Mouse (Mus musculus): Measurements from ENCODE around the gene Esyt1. TPM values are rescaled to one million over a fixed set of nuclear protein-coding genes. Genes with fewer than 3 reads are reported as not detected.
"Not testable (repeated sequence)": the region's sequence is repeated elsewhere in the genome, so short reads cannot be mapped to it uniquely, and the experiment has no call there.

The Esyt1 gene
- total RNA-seq (2014; fragmentation: Nextera tagmentation) (89.1 and 90.5 TPM in 2 replicates), total RNA-seq (2017) (78.8 and 97.6 TPM in 2 replicates)

DNA sequence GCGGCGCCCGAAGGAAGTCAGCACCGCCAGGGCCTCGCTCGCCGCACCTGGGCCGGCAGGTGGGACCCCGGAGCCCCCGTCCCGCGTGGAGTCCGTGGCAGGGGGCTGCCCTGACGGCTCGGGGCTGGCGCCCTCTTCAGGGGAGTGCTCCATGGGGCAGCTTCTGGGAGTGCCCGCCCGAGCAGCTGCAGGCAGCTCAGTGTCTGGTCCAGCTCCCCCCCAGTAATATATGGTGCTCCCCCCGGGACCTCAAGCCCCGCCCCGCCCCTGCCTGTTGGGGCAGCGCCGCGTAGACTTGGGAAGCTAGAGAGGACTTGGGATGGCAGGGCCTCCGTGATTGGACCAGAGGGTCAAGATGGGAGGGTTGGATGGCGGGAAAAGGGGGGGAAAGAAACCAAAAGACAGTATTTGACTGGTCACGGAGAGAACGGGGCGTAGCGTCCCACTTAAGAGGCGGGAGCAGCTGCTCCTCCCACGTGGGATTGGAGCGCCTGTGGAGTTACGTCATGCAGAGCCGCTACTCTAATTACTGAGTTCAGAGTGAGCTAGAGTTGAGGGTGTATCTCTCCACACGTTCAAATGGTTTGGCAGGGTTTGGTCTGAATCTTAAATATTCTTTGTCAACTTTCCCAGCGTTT lies at the start of gene Esyt1:
Gene Esyt1, minus strand, starts transcription at position 201 of the 638 bp plus-strand sequence.
- peak; percentile 81 for ATAC-seq (replicated peaks; ENCODE audit: poor library complexity, severe bottlenecking)

DNA sequence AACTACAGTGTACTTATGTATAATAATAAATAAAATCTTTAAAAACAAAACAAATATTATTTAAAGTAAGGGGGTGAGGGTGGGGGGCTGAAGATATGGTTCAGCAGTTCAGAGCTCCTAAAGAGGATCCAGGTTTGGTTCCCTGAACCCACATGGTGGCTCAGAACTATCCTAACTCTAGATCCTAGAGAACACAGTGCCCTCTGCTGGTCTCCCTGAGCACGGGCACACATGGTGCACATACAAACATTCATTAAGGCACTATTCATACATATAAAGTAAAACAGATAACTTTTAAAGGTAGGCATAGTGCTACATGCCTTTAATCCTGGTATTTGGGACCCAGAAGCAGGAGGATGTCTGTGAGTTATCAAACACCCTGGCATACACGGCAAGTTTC lies 49.4 kb upstream of the Esyt1 start:
- peak; percentile 56 for ATAC-seq (replicated peaks; ENCODE audit: poor library complexity, severe bottlenecking)

DNA sequence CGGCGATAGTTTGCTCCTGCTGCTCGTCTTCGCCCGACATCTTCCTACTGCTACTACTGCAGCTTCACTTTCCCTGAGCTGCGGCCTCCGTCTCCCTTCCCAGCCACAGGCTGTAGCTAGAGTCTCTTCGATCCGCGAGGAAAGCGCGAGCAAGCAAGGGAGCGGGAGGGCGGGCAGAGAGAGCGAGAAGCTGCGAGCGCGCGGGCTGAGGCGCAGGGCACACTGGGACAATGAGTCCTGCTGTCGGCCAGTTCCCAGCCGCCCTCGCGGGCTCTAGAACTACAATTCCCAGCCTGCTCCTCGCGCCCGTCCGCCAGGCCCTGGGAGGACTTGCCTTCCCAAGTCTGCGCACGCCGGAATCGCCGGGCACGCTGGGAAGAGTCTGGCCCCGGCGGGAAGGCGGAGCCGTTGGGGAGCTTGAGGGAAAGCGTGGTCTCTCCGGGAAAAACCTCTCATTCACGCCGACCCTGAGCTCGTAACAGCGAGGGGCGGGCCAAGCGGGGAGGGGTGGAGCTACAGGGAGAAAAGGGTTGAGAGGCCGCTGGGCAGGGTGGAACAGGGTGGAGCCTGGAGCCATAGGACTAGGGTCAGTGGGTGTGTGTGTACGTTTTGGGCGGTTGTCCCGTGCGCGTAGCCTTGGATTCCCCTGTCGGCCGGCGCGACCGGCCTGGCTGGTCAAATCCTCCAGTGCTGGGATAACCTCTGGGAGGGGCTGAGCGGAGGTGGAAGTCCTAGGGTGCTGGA lies 40.3 kb upstream of the Esyt1 start, which contains the start of gene Pa2g4:
Gene Pa2g4, minus strand, starts transcription at position 200 of the 744 bp plus-strand sequence.
- peak; percentile 85 for ATAC-seq (replicated peaks; ENCODE audit: poor library complexity, severe bottlenecking)

DNA sequence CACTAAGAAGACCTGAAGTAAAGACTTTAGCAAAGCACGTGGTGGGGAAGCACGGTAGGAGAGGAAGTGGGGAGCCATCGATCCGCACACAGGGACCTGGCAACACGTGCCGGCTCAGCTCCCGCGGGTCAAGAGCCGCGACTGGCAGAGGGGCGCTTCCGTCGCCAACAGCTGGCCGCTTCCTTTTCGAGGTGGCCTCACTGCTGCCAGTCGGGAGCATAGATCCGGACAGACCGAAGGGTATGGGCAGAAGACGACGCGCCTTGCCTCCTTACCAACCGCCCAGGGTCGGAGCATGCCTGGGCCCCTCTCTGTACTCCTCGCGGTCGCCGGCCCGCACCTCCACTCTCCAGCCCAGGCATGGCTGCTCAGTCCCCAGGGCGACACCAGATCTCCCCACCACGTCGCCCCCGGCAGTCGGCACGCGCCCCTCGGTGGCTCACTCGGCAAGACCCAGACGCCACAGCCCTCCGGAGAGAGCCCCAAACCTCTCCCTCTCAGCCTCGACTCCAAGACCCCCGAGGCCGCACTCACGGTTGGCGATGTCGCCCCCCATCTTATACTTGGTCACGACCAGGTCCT lies 39.6 kb upstream of the Esyt1 start:
- peak; percentile 56 for ATAC-seq (replicated peaks; ENCODE audit: poor library complexity, severe bottlenecking)

DNA sequence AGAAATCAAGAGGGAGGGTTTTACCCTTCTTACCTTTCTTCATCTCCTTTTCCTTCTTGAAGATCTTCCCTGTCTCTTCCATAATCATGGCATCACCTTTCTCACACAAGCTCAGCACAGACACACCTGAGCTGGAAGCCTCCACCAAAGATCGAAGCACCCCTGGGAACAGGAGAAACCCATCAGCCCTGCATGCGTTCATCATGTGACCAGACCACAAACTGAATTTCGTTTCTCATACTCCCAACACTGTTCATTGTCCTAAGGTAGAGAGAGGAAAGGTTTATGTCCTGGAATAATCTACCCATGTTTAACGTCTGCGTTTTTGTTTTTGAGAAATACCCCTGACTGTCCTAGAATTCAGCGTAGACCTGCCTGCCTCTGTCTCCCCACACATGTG lies 37.9 kb upstream of the Esyt1 start:
- no peak for ATAC-seq (replicated peaks; ENCODE audit: poor library complexity, severe bottlenecking)

DNA sequence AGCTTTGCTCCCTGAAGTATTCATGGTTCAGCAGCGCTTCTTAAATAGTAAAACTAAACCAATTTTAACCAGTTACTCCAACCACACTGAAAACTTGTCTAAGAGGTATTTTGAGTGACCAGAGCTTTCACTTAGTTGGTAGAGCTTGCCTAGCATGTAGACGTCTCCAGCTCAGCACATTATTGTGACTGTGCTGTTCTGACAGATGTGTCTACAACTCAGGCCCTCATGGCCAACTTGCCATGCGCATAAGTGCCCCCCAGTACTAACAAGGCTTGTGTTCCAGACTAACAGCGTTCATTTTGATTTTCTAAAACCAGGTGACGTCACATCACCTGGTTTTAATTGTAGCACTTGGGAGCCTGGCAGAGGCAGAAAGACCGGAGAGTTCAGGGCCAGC lies 31.3 kb upstream of the Esyt1 start:
- no peak for ATAC-seq (replicated peaks; ENCODE audit: poor library complexity, severe bottlenecking)

DNA sequence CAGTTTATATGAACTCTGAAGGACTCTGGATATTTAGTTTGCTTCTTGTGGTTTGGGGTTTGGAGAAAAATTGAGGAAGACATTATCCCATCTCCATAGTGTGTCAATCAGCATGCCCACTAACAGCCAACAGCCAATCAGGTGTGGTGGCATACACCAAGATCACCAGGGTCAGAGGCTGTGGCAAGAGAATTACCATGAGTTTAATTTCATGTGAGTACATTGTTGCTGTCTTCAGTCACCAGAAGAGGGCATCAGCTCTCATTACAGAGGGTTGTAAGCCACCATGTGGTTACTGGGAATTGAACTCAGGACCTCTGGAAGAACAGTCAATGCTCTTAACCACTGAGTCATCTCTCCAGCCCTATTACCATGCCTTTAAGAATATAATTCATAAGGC lies 30.6 kb upstream of the Esyt1 start:
- peak; percentile 95 for ATAC-seq (replicated peaks; ENCODE audit: poor library complexity, severe bottlenecking)

DNA sequence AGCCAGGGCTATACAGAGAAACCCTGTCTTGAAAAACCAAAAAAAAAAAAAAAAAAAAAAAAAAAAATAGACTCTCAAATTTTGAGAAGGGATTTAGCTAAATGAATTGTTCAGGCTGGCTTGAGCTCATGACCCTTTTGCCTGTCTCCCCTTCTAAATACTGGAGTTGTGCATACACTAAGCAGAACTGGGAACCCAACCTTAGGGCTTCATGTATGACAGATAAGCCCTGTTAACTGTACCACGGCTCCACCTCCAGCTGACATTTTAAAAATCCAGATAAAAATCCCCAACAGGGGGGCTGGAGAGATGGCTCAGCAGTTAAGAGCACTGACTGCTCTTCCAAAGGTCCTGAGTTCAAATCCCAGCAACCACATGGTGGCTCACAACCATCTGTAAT lies 29.9 kb upstream of the Esyt1 start:
- ATAC-seq (replicated peaks; ENCODE audit: poor library complexity, severe bottlenecking), result not testable (repeated sequence)

DNA sequence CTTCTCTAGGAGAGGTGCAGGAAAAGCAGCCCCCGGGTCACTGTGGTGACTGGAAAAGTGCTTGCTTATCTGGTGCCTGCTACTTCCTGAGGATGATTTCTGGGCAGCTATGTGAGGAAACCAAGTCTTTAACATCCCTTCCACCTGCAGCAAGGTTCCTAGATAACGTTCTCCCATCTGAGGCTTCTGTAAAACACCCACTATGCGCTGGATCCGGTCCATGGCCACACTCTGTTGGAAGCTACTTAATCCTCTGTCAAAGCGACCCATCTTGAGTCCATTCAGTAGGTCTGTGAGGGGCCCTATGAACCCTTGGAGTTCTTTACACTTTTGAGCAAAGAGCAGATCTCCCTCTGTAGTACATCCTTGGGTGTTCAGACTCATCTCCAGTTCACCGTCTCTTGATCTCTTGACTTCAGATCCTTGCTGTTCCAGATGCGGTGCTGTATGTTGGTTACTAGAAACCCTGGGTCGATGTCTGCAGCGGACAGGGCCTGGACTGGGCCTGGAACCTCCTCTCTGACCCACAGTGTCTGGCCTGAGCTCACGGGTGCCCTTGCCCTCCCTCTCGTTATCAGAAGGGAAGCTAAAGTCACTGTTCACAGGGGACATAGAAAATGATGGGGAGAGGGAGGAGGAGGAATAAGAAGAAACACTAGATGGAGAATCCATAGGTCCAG lies 24.6 kb upstream of the Esyt1 start:
- ATAC-seq (replicated peaks; ENCODE audit: poor library complexity, severe bottlenecking), result not testable (repeated sequence)

DNA sequence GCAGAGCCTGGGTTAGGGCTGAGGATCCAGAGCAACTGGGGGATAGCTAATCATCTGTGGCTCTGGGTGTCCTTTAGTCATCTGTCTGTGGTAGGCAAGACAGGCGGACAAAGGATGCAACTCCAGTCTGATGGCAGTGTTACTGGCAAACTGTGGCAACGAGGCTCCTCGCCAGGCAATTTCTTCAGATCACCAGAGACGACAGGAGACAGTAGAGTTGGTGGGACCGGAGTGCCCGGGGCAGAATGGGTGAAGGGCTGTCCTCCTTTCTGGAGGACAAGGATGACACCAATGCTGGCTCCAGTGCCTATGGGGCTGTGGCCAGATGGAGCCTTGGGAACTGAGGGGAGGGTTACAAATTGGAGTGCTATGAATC lies 24.0 kb upstream of the Esyt1 start:
- not testable (repeated sequence) for ATAC-seq (replicated peaks; ENCODE audit: poor library complexity, severe bottlenecking)

DNA sequence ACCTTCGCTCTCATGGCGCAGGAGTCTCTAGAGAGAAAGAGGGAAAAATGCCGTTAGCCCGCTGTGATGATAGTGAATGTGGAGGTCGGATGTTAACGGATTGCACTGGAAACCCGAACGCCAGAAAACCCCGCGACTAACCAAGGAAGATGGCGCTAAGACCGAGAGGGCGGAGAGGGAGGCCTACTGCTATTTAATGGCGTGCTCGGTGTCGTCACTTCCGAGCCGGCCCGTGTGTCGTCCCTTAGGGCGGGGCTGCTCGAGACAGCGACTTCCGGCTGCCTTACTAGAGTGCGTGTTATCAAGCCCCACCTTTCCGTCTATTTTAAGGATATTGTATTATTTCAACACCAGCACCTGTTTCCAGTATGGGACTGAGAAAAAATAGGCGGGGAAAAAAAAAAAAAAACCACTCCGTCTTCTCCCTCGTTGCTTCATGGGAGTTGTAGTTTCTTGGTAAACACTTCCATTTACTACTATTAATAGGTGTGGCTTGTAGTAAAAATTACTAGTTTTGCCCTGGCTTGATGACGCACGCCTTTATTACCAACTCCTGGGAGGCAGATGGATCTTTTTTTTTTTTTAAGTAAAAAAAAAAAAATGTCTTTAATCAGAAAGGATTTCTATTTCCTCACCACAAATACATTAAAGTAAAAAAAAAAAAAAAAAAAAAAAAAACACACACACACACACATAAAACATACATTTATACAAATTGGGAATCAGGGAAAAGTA lies 23.4 kb upstream of the Esyt1 start, which contains the start of gene Rpl41:
Gene Rpl41, minus strand, starts transcription at position 359 of the 735 bp plus-strand sequence.
- ATAC-seq (replicated peaks; ENCODE audit: poor library complexity, severe bottlenecking), result peak; percentile 70

DNA sequence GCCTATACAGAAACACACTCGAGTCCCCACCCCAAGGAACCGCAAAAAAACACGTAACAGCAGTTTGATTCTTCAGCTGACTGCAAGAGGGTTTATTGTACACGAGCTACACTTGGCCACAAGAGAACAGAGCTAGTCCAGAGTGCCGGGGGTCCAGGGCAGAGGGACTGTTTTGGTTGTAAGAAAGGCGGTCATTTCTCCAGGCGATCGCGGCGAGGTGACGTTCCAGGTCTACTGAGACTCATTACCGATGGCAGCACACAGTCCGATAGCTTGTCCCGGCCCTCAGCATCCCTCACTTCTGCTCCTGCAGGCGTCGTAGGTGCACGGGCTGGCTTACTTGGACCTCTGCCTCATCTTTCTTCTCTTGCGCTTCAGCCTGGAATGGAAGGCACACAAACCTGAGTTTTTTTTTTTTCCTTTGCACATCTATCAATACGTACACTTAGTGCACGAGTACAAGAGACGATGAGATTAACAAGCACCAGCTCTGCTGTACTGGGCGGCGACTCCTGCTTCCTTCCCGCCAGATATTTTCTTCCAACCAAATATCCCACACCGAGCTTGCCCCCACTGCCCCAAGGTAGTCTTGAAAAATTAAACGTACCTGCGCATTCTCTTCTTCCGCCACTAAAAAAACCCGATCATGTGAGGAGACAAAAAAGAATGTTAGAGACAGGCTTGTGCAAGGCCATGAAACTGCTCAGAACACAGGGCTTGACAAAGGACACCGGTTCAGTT lies 22.6 kb upstream of the Esyt1 start:
- not testable (repeated sequence) for ATAC-seq (replicated peaks; ENCODE audit: poor library complexity, severe bottlenecking)

DNA sequence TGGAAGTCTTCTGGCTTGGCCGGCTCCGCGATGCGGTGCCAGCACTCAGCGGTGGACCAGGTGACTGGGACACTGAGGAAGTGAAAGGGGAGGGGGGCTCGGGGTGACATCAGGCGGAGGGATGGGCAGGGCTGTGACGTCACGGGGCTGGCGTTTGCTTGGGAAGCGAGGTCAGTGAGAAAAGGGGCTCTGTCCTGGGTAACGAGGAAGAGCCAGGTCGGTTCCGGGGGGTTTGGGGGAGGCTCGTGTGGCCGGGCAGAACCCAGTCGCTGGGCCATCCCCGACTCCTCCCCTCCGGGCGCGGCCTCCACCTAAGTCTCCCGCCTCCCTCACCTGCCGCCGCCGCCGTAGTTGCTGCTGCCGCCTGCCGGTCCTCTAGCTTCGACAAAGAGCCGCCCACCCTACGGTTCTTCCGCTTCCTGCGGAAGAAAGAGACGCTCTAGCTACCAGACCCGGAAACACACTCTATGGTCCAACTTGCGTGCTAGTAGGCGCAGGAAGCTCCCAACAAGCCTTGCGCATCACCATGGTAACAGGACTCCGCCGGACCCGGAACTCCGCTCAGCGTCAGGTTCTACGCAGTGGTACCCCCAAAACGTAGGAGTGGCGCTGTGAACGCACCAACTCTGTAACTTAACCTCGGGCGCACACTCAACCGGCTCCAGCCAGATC lies 21.8 kb upstream of the Esyt1 start, which contains the start of gene Zc3h10:
Gene Zc3h10, minus strand, starts transcription at position 414 of the 672 bp plus-strand sequence.
- peak; percentile 73 for ATAC-seq (replicated peaks; ENCODE audit: poor library complexity, severe bottlenecking)

DNA sequence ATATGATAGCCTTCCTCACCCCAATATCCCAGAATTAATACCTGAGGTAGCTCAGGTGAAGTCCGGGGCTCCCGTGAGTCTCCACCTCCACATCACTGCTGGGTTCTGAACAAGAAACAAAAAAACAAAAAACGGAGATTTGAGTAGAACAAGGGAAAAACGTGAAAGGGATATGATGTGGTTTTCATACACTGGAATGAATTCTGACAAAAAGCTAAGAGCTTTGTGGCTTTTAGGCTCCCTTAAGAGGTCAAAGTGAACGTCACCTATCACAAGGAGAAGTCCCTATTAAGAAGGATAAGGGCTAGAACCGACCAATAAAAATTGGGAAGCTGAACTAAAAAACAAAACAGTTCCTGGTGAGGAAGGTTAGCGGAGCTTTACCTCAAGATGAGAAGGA lies 21.1 kb upstream of the Esyt1 start:
- no peak for ATAC-seq (replicated peaks; ENCODE audit: poor library complexity, severe bottlenecking)

DNA sequence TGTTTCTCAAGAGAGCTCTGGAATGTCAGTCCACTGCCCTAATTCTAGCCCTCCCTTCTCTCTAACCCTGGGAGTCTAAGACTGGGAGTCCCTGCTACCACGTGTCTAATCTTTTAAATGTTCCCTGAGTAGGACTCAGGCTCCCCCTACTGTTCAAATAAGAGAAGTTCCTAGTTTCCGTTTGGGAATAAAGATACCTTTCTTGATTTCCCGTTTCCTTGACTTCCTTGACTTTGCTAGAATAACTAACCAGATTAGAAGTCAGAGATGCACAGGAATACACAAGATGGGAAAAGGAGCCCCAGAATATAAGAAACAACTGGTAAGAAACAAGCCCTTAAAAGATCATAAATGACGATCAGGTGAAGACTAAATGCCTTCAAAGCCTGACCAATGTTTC lies 20.7 kb upstream of the Esyt1 start:
- ATAC-seq (replicated peaks; ENCODE audit: poor library complexity, severe bottlenecking), result 0 out of 2 replicates have a peak, but pooled peaks have one; percentile 8

DNA sequence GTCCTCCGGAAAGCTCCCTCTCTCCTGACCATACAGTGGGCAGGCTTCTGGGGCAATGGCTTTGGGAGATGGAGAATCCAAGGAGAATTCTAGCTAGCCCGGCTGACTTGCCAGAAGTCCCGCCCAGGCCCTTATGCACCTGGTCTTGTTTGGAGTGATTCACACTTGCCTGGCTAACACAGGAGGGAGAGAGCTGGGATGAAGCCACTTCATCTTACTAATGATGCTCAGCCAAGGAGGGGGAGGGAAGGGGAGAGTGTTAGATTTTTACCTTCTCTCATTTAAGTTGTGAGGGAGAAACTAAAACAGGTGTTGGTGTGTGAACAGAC lies 19.9 kb upstream of the Esyt1 start:
- no peak for ATAC-seq (replicated peaks; ENCODE audit: poor library complexity, severe bottlenecking)

DNA sequence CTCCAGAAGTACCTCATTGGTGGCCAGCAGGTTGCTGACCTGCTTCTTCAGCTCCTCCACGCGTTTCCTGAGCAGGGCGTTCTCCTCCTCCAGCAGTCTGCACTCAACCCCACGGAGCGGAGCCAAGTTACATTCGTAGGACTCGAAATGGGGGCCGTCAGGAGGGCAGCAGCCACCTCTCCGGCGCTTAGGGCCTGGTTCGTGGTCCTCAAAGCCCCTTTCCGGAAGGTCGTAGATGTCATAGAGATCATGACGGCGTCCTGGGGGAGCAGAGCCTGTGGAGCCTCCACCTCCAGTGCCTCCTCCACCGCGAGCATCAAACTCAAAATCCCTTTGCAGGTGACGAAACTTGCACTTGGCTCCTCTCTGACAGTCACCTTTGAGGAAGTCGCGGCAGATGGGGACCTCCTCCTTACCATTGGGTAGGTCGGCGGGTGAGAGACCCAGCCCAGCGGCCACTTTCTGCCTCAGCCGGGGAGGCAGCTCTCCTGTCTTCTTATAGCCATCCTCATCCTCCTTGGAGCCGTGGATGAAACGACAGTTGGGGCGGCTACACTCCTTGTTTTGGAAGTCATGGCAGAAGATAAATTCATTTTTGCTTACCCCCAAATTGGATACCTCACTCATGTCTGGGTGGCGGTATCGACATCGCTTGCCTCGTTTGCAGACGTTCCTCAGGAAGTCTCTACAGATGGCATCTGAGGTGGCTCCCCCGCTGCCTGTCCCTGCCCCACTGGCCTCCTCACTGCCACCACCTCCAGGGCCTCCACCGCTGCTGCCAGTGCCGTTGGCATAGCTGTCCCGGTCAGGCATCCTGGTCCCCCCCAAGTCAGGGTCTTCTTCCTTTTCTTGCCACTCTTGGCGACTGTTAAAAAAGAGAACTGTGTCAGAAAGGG lies 19.3 kb upstream of the Esyt1 start:
- ATAC-seq (replicated peaks; ENCODE audit: poor library complexity, severe bottlenecking), result no peak

DNA sequence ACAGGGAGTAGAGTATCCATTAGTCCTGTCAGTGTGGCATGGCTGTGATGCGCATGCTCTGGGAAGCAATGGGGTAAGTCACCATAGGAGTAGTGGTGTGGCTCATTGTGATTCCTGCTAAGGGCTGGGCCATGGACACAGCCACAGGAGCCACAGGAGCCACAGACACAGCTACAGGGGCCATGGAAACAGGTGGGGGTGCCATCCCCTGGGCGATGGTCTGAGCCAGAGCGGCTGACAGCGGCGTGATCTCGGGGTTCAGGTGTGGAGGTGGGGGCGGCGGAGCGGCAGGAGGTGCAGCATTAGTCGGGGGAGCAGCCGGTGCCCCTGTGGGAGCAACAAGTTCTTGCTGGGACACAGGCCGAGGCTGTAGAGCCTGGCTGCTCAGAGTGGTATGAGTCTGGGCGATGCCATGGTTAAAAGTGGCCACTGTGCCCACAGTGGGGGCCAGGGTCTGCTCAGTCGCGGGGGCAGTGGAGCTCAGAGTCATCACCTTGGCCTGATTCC lies 18.5 kb upstream of the Esyt1 start:
- ATAC-seq (replicated peaks; ENCODE audit: poor library complexity, severe bottlenecking), result no peak

Measured in granulocyte monocyte progenitor cell, adult 5-6 weeks (primary cell).